Mouse (Mus musculus): Measurements from ENCODE around the gene Vmn2r7. TPM values are rescaled to one million over a fixed set of nuclear protein-coding genes. Genes with fewer than 3 reads are reported as not detected.
"Not testable (repeated sequence)": the region's sequence is repeated elsewhere in the genome, so short reads cannot be mapped to it uniquely, and the experiment has no call there.

The Vmn2r7 gene
- not detected for total RNA-seq (2021)

DNA sequence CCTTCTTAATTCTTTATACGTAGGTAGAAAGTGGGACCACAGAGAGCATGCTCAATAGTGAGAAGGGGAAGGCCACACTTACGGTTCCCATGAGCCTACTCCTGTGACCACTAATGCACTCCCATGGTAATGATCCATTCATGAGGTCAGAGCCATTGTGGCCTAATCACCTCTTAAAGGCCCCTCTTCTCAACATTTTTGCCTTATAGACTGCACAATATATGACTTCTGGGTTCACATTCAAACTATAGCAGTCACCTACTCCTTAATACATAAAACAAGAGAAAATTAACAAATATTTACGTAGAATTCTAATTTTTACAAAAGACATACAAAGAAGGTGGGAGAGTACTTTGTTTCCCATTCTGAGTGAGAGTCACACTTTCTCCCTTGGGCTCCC lies at the start of gene Vmn2r7:
Gene Vmn2r7 (minus strand): TSS at position 101 of the 400 bp plus-strand sequence.
- DNase-seq: not testable (repeated sequence)

DNA sequence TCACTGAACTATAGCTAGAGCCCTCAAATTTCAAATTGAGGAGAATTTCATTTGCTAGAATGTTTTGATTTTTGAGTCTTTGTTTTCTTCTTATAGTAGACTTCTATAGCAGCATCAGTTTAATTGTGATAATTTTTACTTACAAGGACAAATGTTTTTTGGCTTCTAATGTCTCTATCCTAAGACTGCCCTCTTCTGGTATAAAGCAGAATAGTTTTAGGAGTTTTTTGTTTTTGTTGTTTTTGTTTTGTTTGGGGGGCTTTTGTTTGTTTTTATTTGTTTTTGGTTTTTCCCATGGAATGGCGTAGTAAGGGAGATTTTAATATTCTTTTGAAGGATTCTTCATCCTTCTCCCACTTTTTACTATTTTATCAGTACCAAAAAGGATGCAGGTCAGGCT lies 45.2 kb upstream of the Vmn2r7 start:
- DNase-seq: no peak
- intact Hi-C loops (cut with DNase I): no loop called here

More for the DNA sequence above, at the start of gene Vmn2r7:
- intact Hi-C loops (cut with DNase I): not testable (repeated sequence)

DNA sequence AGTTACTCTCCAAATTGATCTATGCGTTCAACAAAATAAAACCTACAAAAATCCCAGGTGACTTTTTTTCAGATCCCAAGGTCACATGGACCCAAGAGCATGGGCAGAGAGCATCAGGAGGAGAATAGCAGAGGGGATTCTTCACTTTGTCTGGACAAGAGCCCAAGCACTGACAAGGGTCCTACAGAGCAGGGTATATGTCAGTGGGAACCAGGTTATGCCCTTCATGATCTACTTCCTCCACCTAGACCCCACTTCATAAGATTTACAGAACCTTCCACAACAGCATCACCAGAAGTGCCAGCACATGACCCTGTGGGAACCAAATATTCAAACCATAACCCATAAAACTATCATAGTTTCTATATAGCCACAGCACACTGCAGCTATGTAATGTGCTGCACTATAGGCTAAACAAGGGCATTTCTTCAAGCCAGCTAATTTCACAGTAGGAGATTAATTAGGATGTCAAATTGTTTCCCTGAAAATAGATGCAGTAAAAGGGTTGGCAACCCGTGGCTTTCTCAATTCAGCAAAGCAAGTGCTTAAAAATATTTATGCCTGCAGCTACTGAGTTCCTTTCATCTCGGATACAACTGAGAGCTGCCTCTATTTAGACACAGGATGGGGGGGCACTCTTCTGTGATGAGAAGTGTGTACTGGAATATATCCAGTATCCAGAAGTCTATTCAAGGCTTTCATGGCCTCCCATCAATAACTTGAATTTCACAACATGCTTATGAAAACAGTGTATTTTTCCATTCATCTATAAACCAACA lies 33.8 kb upstream of the Vmn2r7 start:
- peak; percentile 1 for DNase-seq
- intact Hi-C loops (cut with DNase I): no loop called here

DNA sequence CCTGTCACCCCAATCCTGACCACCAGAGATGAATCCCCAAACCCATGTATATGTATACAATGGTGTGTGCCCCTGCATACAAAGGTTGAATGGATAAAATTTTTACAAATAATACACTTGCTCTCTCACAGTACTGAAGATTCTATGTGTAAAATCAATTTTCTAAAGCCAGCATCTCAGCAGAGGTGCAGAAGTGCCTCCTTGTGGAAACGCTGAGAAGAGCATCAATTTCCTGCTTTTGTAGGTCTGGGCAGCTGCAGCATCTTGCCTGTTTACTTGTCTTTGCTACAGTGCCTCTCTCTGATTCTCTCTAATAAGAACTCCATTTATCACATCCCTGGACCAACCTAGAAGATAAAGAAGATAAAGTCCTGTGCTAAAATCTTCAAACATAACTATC lies 32.1 kb upstream of the Vmn2r7 start:
- intact Hi-C loops (cut with DNase I): no loop called here
- DNase-seq: no peak

DNA sequence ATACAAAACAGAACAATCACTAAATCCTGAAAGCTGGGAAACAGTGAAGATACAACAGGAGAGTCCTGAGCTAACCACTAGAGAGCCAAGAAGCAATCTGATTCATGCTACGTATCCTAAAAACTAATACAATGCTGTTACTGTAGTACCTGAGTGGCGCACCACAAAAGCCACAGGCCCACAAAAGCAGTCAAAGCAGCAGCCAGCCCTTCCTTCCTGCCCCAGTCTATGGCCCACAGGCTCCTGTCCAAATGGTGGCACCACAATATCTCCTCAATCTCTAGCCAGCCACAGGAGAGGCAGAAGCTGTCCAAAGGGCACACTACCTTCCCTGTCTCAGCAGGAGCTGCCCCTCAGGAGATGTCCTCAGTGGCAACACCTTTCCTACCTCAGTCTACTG lies 1.7 kb downstream of the Vmn2r7 start:
- DNase-seq: no peak
- intact Hi-C loops (cut with DNase I): no loop called here

DNA sequence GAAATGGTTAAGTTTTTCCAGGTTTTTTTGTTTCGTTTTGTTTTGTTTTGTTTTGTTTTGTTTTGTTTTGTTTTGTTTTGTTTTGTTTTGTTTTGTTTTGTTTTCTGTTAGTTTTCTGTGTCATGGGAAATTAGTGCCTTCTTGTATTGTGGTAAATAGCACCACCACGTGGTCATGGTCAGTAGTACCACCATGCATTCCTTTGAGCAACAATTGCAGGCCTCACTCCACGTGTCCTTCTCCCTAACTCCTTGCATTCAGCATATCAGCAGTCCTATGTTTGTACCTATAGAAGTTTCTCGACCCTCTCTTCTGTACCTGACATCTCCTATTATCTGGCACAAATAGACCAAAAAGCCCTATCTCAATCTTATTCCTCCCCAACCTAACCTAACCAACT lies 2.3 kb downstream of the Vmn2r7 start:
- intact Hi-C loops (cut with DNase I): no loop called here
- DNase-seq: peak; percentile 62

DNA sequence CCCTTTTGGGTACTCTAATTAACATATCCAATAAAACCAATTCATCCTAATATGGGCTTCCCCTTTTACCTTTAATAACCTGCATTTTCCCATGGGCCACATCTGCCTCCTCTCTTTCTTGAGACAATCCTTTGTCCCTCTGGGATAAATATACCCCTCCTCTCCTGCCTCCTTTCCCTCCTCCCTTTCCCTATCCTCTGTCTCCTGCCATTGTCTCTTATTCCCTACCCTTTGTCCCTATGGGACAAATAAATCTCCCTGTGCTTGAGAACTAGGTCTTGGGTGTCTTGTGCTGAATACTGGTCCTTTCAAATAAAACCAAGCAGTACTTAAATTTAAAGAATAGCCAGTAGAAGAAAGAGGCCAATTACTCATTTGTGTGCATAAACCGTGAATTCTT lies 13.4 kb downstream of the Vmn2r7 start:
- intact Hi-C loops (cut with DNase I): no loop called here
- DNase-seq: no peak

DNA sequence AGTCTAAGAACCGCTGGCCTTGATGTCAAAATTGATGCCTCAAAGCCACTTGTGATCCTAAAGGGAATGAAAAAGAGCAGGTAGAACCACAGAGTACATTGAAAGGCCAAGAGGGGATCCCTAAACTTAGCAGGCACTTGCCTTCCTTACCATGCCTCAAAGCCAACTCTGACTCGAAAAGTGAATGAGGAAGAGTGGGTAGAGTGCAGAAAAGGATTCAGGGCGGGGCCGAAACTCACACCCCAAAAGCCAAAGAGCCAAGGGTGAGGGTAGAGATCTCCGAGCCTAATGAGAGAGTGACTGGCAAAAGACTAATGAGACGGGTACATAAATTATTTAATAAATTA lies 53.3 kb downstream of the Vmn2r7 start:
- no peak for DNase-seq
- intact Hi-C loops (cut with DNase I): loop anchor here (10.0 kb wide), 2 partner anchors 746 to 816 kb away; partner anchors contain the start of gene Gmps

DNA sequence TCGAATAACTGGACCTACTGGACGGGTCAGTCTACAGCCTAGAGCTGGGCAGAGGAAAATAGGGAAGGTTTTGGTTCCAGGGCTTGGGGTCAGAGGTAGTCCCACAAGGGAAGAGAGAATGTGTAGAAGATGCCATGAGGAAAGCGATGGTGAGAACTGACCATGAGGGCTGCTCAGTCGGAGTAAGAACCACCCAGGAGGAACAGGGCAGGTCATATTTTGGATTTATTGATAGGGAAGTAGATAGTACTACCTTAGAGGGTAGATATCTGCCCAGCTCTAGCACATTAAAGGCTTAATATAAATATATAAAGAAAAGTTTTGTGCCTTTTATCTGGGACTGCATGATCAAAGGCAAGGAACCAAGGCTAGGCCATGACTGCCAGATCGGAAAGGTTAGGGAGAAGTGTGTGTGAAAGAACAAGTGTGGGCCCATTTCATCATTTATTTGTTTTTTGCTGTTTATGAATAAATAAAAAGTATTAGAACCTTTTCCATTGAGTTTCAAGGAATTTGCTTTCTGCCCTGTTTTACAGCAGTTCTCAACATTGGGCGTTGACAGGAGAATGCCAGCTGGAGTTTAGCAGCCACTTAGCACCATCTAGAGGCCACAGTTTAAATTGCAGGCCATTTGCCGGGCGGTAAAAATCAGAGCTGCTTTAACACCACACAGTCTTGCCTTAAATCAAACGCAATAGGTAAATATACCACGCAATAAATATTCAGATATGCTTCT lies 53.9 kb downstream of the Vmn2r7 start:
- DNase-seq: peak; percentile 53
- intact Hi-C loops (cut with DNase I): loop anchor here (10.0 kb wide), 2 partner anchors 746 to 816 kb away; partner anchors contain the start of gene Gmps

DNA sequence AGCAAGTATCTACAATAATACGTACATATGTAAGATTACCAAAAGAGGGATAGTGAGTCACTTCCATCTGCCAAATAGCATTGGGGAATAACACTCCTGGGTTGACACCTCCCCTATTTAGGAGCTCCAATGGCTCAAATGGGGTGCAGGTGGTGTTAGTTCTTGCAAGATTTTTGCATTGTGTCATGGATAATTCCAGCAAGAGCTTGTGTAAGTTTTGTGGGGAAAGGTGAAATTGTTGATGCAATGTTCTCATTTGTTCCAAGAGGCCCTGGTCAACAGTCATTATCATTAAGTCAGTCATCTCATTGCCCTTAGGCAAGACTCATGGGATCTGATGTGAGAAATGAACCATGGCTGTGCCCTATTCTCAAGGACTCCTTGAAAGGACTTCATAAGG lies 61.7 kb downstream of the Vmn2r7 start:
- intact Hi-C loops (cut with DNase I): no loop called here
- DNase-seq: no peak

DNA sequence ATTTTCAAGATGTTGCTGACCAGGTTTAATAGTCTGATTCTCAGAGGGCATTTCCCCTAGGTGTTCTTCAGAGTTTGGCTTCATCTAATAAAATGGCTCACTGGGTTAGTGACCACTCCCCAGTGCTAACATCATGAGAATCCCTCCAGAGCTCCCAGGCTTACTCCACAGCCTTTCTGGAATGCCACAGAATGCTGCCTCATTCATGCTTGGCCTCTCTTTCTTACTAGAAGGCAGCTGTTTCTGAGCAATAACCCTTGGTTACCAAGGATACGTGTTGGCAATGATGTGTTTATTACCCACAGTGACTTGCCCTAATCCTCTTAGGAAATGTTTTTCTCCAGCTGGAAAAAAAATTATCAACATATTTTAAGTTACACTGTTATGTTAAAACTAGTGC lies 72.4 kb downstream of the Vmn2r7 start:
- intact Hi-C loops (cut with DNase I): no loop called here
- DNase-seq: no peak

DNA sequence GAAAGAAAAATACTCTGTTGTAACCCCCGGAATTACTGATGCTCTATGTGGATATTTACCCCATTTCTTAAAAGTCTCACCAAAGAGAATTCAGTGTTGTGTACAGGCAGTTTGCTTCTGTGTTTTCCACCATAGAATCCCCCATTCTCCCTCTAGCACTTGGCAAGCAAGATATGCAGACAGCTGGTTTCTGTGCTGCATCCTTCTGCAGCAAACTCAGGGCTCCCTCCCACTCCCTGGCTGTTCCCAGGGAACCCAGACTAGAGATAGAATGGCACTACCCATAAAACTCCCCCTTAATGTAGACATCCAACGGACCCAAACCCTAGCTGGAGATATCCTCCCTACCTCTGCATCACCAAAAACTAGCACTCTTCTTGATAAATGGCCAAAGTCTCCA lies 88.4 kb downstream of the Vmn2r7 start:
- intact Hi-C loops (cut with DNase I): no loop called here
- DNase-seq: no peak

DNA sequence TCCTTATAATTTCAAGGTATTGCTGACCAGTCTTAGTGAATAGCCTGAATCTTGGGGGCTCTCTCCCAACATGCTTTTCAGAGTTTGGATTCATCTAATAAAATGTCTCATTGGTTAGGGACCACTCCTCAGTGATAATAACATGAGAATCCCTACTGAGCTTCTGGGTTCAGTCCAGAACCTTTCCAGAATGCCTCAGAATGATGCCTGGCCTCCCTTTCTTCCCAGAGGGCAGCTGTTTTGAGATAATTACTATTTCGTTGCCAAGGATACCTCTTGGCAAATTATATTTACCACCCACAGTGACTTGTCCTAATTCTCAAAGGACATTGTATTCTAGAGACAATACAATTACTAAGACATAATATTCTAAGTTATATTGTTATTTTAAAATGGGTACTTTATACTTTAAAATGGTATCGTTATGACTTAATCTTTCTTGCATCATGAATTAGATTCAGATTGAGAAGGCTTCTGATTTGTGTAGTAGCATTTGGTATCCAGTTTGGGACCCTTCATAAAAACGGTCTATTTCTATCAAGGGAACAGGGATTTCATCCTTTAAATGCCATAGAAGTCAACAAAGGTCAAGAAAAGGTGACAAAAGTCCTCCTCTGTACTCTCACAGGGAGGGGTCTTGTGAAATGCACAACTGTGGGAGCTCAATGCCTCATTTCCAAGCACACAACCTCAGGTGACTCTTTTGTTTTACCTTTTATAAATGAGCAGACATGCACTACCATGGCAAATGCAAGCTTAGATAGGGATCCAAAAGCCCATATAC lies 117.2 kb downstream of the Vmn2r7 start:
- intact Hi-C loops (cut with DNase I): not testable (repeated sequence)

DNA sequence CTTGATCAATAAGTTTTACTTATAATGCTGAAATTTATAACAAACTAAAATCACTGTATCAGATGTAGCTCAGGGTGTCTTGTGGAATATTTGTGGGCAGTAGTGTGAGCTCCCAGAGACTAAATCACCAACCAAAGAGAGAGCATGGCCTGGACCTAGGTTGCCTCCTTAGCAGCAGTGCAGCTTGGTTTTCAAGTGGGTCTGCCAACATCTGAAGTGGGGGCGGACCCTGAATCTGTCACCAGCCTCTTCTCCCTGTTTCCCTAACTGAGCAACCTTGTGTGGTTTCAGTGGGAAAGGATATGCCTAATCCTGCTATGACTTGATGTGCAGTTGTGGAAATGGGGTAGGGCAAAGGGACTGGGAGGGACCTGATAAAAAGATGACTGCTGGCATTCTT lies 118.8 kb downstream of the Vmn2r7 start:
- intact Hi-C loops (cut with DNase I); DNase-seq: not testable (repeated sequence)

More for the DNA sequence above, 117.2 kb downstream of the Vmn2r7 start:
- peak; percentile 24 for DNase-seq

DNA sequence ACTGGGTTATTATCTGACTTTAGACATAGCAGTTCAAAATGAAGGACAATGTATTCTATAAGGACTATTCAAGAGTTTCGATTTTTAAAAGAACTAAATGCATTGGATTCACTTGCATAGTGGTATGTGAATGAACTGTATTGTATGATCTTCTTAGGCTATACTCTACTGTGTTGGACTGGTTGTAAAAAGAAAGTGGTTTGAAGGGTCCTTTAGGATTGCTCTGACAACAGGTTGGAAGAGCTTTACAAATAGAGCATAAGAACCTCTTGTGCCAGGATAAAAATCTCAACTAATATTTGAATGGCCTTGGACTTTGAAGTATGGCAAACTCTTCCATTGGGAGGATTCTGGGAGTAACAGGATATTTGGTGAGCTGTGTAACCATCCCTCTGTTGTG lies 168.5 kb downstream of the Vmn2r7 start:
- intact Hi-C loops (cut with DNase I); DNase-seq: not testable (repeated sequence)
